Mouse (Mus musculus) spleen, postnatal 14 days (tissue): ENCODE data around the gene Hlcs.

Experiments used
- DNase-seq, 2 experiments: peaks; one replicate each; pipeline ENCODE4 v3.0.0; 2021 to 2022; ENCODE audit warnings: low spot score in 2 of 2

The Hlcs gene

DNA sequence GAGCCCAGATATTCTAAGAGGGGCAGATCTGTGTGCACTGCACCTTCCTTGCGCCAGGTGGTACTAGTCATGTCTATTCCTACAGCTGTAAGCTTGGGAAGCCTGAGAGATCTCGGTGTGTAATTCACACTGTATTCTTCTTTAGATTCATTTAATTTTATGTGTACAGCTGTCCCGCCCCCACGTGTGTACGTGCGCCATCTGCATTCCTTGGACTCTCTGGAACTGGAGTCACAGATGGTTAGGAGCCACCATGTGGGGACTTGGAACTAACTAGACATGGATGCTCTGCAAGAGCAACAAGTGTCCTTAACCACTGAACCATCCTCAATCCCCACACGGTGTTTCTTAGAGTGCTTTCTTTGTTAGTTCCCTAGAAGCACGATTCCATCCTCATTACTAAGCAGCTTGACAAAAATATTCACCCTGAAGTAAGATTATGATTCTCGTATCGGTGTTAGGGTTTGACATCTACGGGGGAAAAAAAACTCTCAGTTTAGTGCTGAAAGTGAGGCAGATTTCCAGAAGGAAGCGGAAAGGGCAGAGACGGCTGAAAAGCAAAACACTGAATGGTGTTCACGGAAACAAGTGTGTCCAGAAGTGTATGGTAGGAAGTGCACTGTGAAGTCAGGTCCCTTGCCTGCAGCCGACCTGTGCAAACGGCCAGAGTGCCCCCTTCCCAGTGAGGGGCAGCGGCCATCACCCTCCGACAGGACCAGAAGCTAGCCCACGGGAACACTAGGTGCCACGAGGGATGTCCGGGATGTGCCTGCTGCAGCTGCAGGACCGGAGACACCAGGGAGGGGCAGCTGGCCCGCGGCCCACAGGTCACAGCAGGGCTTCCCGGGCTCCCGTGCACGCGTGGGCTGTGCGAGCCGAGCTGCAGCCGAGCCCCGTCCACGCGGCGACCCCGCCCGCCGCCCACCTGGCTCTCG, 24.0 kb downstream of the Hlcs start:
- DNase-seq = no peak

- DNase-seq = no peak
These were observed 25.5 kb downstream of the Hlcs start for GRCm38 (mm10) chr16:94287826-94288225.

GRCm38 (mm10) chr16:94283972-94284371, 29.4 kb downstream of the Hlcs start:
- DNase-seq = no peak

- DNase-seq = no peak
These were observed 42.5 kb downstream of the Hlcs start for GRCm38 (mm10) chr16:94270826-94271225.

DNA sequence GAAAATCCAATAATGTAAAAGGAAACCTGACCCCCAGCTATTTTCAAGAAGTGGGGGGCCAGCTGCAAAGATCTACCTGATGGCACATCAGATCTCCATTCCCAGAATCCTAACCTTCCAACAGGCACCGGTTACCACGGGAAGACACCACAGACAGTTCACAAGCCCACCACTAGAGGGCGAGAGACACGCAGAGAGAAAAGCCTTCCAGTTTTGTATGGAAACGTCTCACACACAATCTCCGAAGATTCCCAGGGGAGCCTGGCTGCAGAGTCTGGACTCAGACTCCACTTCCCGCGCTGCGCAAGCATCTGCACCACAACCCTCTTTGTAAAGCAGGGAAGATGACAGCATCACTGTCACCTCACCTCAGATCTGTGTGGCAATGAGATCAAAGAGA, 43.7 kb downstream of the Hlcs start:
- DNase-seq = peak in 1 of 2 experiments; percentile 68

GRCm38 (mm10) chr16:94268205-94268604, 45.2 kb downstream of the Hlcs start:
- DNase-seq = no peak

DNA sequence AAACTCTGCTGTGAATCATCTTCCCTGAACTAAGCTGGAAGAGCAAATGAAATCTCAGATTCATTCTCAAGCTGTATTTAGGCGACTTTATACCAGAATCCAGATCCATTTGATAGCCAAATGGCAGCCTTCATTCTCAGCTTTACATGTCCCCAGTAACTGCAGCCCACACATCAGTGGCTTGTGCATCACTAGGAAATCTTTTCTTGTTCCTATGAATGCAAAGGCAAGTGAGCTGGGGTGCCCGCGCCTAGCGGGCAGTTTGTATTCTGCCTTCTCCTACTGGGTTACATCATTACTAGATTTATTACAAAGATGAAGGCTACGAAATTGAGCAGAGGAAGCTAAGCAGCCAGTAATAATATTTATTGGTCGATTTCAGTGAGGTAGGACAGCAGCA, 48.8 kb downstream of the Hlcs start:
- DNase-seq = no peak

- no peak for DNase-seq
These were observed 50.9 kb downstream of the Hlcs start for GRCm38 (mm10) chr16:94262501-94262900.

GRCm38 (mm10) chr16:94260938-94261630, 52.3 kb downstream of the Hlcs start:
- DNase-seq = no peak

GRCm38 (mm10) chr16:94258366-94259310, 54.7 kb downstream of the Hlcs start:
- peak; percentile 49 to 69 for DNase-seq

DNA sequence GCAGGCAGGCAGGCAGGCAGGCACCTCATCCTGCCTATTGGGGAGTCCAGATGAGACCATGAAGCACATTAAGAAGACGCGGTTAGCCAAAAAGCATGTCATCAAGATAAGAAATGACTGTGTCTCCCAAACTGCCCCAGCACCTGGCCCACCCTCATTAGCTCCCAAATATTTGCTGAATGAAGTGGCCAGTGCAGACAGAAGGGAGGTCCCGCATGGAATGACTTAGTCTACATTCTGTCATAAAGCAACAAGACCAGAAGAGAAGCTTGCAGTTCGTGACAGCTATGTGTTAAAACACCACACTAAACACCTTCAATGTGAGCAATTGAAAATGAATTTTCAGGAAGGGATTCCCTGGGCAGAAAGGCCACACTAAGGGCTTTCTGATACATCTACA, 57.8 kb downstream of the Hlcs start:
- DNase-seq = no peak

DNA sequence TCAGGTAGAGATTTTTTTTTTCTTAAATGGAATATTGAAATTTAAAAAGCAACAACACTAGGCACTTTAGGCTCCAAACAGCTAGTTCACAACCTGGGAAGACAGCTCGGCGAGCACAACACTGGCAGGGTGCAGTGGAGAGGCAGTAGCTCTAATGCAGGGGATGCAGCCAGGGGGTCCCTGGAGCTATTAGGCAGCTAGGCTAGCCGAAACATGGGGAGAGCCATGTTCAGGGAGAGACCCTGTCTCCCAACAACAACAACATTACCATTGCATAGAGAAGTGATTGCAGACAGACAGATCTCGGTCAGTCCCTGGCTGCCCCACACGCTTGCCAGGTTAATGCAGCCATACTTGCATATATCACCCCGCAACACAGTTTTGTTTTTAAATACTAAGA, 58.3 kb downstream of the Hlcs start:
- DNase-seq = no peak

DNA sequence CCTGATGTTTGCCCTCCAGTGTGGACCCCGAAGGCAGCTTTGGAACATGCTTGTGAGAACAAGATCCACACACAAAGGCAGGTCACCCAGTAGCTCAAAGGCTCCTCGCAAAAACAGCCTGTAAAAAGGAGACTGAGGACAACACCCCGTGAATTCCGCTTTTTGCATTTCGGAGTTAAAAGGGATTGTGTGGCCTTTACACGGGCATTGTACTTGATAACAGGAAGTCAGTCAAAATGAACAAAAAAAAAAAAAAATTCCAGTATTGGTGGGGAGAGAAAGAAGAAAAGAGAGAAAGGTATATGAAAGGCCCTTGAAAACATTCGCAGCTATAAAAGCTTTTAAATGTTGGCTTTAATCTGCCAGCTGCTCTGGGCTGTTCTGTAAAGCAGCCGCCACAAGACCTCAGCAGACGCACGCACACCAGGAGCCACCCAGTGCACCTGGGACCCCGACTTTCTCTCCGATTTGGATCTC, 58.9 kb downstream of the Hlcs start:
- no peak for DNase-seq

GRCm38 (mm10) chr16:94253671-94254414, 59.5 kb downstream of the Hlcs start:
- no peak for DNase-seq

GRCm38 (mm10) chr16:94251756-94252155, 61.6 kb downstream of the Hlcs start:
- DNase-seq = no peak

DNA sequence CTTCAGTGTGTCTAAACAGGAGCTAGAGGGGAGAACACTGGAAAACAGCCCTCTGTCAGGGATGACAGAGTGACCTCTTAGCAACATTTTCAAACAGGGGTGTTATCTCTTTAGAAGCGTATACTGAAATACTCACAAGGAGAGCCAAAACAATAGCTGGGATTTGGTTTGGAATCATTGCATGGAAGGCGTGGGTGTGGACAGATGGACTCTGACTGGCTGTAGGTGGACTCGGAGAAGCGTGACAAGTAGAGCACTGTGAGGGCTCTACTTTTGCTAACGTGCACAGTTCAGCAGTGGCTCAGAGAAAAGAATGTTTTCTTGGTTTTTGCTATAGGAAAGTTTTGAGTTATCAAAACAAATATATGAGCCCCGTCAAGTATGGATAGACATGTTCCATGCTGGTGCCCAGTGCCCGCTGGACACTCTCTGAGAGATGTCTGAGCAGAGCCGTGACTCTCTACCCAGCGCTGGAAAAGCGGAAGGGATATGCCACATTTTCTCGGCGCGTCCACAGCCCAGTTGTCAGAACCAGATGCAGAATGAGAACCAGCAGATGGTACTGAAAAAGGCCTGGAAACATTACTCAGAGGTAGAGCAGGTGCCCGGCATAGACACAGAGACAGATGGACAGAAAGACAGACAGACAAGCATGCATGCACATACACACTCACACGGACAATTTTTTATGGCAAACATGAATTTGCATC, 62.6 kb downstream of the Hlcs start:
- no peak for DNase-seq

GRCm38 (mm10) chr16:94250136-94250535, 63.2 kb downstream of the Hlcs start:
- no peak for DNase-seq

- DNase-seq = no peak
These were observed 63.7 kb downstream of the Hlcs start for GRCm38 (mm10) chr16:94249666-94250065.

DNA sequence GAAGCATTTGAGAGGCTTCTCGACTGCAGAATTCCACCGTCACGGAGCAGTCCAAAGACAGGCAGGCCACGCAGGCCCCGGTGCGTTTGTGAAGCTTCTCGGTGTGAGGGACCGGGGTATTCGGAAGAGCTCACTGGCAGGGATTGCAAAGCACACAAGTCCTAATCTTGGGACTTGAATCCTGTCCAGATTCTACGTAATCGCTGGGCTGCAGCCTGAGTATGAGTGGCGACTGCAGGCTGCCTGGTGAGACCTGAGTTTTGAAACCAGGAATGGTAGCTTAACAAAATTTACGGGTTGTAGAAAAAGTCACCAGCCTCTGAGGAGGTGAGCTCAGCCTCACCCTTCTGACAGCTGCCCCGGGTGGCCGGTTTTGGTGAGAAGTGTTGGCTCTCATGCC, 64.7 kb downstream of the Hlcs start:
- no peak for DNase-seq

DNA sequence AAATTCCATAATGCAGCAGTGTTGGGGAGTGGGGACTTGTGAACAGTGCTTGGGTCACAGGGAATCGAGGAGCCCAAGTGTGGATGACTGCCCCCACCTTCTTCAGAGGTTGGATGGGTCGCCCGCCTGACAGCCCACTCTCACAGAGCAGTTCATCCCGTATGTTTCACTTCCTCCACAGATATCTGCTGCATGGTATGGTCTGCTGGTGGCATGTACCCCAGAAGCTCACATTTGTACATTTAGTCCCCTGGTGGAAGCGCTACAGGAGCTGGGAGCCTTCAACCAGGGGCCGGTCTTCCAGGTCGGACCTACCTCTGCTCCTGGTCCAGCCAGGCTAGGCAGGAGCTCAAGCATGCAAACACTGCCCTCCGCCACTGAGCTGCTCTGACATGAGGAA, 66.4 kb downstream of the Hlcs start:
- DNase-seq = no peak
